Mouse (Mus musculus): Measurements from ENCODE around the gene Ly6g6e.

The Ly6g6e gene

GRCm38 (mm10) chr17:35049561-35050016 lies 27.1 kb upstream of the Ly6g6e start, which contains the start of gene Clic1:
Gene Clic1 (plus strand): TSS chr17:35049966.
- no peak for DNase-seq (ENCODE audit: extremely low read depth, low read depth, low spot score)

- DNase-seq (ENCODE audit: extremely low read depth, low read depth, low spot score): no peak
These were observed 26.5 kb upstream of the Ly6g6e start for GRCm38 (mm10) chr17:35050126-35050750.

- no peak for DNase-seq (ENCODE audit: extremely low read depth, low read depth, low spot score)
These were observed 25.3 kb upstream of the Ly6g6e start for GRCm38 (mm10) chr17:35051156-35052086.

- no peak for DNase-seq (ENCODE audit: extremely low read depth, low read depth, low spot score)
These were observed 24.4 kb upstream of the Ly6g6e start for GRCm38 (mm10) chr17:35052271-35052798.

- no peak for DNase-seq (ENCODE audit: extremely low read depth, low read depth, low spot score)
These were observed 20.8 kb upstream of the Ly6g6e start for GRCm38 (mm10) chr17:35055691-35056495.

- no peak for DNase-seq (ENCODE audit: extremely low read depth, low read depth, low spot score)
These were observed 19.6 kb upstream of the Ly6g6e start for GRCm38 (mm10) chr17:35057090-35057489.

GRCm38 (mm10) chr17:35058316-35058715 lies 18.4 kb upstream of the Ly6g6e start:
- no peak for DNase-seq (ENCODE audit: extremely low read depth, low read depth, low spot score)

GRCm38 (mm10) chr17:35058911-35059892 lies 17.5 kb upstream of the Ly6g6e start, which contains the start of gene Ddah2:
Gene Ddah2 (plus strand): TSS chr17:35059035.
- no peak for DNase-seq (ENCODE audit: extremely low read depth, low read depth, low spot score)

GRCm38 (mm10) chr17:35060071-35060470 lies 16.6 kb upstream of the Ly6g6e start:
- no peak for DNase-seq (ENCODE audit: extremely low read depth, low read depth, low spot score)

GRCm38 (mm10) chr17:35060737-35061297 lies 15.9 kb upstream of the Ly6g6e start:
- DNase-seq (ENCODE audit: extremely low read depth, low read depth, low spot score): no peak

GRCm38 (mm10) chr17:35061299-35061698 lies 15.4 kb upstream of the Ly6g6e start:
- no peak for DNase-seq (ENCODE audit: extremely low read depth, low read depth, low spot score)

- no peak for DNase-seq (ENCODE audit: extremely low read depth, low read depth, low spot score)
These were observed 13.2 kb upstream of the Ly6g6e start for GRCm38 (mm10) chr17:35063466-35063865.

- no peak for DNase-seq (ENCODE audit: extremely low read depth, low read depth, low spot score)
These were observed 12.3 kb upstream of the Ly6g6e start for GRCm38 (mm10) chr17:35064378-35064877.

GRCm38 (mm10) chr17:35064951-35065947 lies 11.5 kb upstream of the Ly6g6e start, which contains the start of gene Ly6g6c:
Gene Ly6g6c (plus strand): TSS chr17:35065388.
- DNase-seq (ENCODE audit: extremely low read depth, low read depth, low spot score): peak; percentile 91

GRCm38 (mm10) chr17:35066084-35066483 lies 10.6 kb upstream of the Ly6g6e start, which contains the start of gene Mpig6b:
Gene Mpig6b (minus strand): TSS chr17:35066184.
- no peak for DNase-seq (ENCODE audit: extremely low read depth, low read depth, low spot score)

GRCm38 (mm10) chr17:35068213-35068914 lies 8.3 kb upstream of the Ly6g6e start:
- peak; percentile 64 for DNase-seq (ENCODE audit: extremely low read depth, low read depth, low spot score)

All from fat pad, adult 2 months (tissue).